Mouse (Mus musculus): ENCODE results near the gene Znrf2. TPM values are rescaled to one million over a fixed set of nuclear protein-coding genes. Genes with fewer than 3 reads are reported as not detected.
A peak's percentile ranks its signal among the peaks of the same experiment; 100 is the strongest.
"Not testable (repeated sequence)": the region's sequence is repeated elsewhere in the genome, so short reads cannot be mapped to it uniquely, and the experiment has no call there.

Znrf2 gene
- polyA plus RNA-seq, 1 experiment from 2014 or later = 4.4 TPM

DNA sequence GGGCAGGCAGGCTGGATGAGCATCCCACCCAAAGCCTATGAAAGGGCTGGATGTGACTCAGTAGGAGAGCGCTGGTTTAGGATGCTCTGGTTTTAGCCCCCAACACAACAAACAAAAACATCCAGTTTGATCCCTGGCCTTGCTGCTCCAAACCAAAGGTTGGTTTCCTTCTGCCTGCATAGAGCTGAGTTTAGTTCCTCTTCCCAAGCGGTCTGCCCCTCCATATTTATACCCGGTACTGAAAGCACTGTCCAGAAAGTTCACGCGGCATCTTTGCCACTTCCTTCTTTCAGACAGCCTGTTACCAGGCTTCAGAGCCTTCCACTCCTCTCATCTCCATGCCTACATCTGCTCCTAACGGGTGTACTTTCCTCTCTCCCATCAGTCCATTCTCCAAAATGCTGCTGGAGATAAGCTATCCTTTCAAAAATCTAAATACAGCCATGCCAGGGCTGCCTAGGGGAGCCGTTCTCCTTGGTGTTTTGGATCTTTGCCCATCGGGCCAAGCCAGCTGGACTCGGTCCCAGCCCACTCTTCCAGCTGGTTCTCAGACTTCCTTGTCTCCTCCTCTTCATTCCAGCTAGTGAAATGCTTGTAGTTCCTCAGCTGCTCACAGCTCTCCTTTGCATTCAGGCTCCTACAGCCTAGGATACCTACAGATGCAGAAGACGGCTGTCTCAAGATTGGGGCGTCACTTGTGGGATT is 5.0 kb upstream of the Znrf2 start:
- no peak overlapping the region for H3K4me2 ChIP-seq (replicated peaks)
- H3K27ac ChIP-seq (replicated peaks) = no peak overlapping the region
- H3K4me3 ChIP-seq = no peak overlapping the region
- peaks cover 4% of the 10 kb centered on the region; the same call in 1 of the 2 replicates for H3K4me1 ChIP-seq
- no peak overlapping the region for H3K9ac ChIP-seq (replicated peaks)
- 87% methylated on average over 11 of the region's 11 CpGs for WGBS
- no peak for ATAC-seq (ENCODE audit: low FRiP score, low read depth)
- H3K9me3 ChIP-seq = no peaks in the 10 kb centered on the region
- no peaks in the 10 kb centered on the region for H3K36me3 ChIP-seq
- peaks cover 6% of the 10 kb centered on the region; the same call in 1 of the 2 replicates for H3K27me3 ChIP-seq

DNA sequence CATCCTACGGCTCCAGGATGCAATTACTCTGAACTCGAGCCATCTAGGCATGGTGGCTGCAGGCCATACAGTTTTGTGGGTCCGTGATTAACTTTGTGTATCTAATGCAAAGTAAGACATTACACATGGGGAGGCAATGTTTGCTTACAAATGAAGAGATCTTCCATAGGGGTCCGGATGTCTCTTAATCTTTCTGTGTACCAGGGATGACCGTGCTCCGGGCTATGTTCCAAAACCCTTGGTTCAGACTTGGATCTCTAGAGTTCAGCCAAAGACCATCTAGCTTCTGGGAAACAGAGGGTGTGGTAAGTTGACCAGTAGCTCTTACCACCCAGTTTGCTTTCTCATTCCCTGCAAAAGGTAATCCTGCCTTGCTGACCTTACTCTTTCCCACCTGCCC is 4.4 kb upstream of the Znrf2 start:
- 94% methylated on average over 6 of the region's 6 CpGs for WGBS
- Histone ChIP-seq H3K4me3 (no peak overlapping the region), H3K27me3 (peaks cover 6% of the 10 kb centered on the region; the same call in 1 of the 2 replicates), H3K9ac (replicated peaks) (no peak overlapping the region), H3K9me3 (no peaks in the 10 kb centered on the region), H3K4me2 (replicated peaks) (no peak overlapping the region), H3K36me3 (no peaks in the 10 kb centered on the region), H3K4me1 (peaks cover 4% of the 10 kb centered on the region; the same call in 1 of the 2 replicates), H3K27ac (replicated peaks) (no peak overlapping the region)
- no peak for ATAC-seq (ENCODE audit: low FRiP score, low read depth)

DNA sequence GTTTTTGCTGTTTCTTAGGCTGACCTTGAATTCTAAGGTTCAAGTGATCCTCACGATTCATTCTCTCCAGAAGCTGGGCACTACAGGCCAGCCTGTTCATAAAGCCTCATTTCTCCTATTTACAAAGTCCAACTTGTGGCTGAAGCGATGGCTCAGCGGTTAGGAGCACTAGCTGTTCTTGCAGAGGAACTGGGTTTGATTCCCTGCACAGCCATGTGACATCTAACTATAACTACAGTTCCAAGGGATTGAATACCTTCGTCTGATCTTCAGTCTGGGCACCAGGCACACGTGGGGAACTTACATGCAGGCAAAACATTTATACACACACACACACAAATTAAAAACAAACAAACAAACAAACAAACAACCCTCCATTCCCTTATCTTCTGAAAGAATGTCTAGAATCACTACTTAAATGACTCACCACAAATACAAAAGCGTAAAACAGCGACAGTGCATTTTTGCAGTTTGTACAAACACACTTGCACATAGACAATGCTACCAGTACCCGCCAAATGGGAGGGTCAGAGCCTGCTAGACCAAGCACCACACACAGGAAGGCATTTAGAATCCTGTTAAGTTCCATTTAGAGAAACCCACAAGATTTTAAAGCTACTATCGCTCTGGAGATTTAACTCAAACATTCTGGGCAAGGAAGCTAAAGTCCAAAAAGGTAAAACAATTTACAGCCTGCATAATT is 1.1 kb upstream of the Znrf2 start:
- H3K27ac ChIP-seq (replicated peaks) = no peak overlapping the region
- peak overlapping the region; percentile 69; the same call in 1 of the 2 replicates for H3K4me2 ChIP-seq (replicated peaks)
- no peak for ATAC-seq (ENCODE audit: low FRiP score, low read depth)
- H3K9me3 ChIP-seq = no peaks in the 10 kb centered on the region
- no peaks in the 10 kb centered on the region for H3K36me3 ChIP-seq
- peaks cover 25% of the 10 kb centered on the region for H3K4me1 ChIP-seq
- no peak overlapping the region for H3K4me3 ChIP-seq
- peaks cover 6% of the 10 kb centered on the region; the same call in 1 of the 2 replicates for H3K27me3 ChIP-seq
- no peak overlapping the region for H3K9ac ChIP-seq (replicated peaks)
- WGBS = 78% methylated on average over 9 of the region's 9 CpGs

DNA sequence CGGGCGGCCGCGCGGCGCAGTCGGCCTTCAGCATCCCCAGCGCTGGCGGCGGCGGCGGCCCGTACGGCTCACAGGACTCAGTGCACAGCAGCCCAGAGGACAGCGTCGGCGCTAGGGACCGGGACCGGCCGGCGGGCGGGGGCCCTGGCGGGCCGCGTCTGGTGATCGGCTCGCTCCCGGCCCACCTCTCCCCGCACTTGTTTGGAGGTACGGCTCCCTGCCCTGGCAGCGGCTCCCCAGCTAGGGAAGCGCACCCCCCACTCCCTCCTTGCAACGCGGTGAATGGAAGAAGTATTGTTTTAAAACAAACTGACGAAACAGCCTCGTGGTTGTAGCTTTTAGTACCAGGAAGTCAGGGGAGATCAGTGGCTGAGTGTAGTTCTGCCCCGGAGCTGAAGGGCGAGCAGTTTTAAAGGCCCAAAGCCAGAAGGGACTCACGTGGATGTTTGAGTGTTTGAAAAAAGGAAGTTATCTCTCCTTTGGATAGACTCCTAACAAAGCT is 601 bp downstream of the Znrf2 start:
- peak overlapping the region; percentile 85 for H3K4me3 ChIP-seq
- peak; percentile 60 for ATAC-seq (ENCODE audit: low FRiP score, low read depth)
- H3K27me3 ChIP-seq = peaks cover 6% of the 10 kb centered on the region; the same call in 1 of the 2 replicates
- under 1% methylated on average over 37 of the region's 39 CpGs for WGBS
- H3K4me2 ChIP-seq (replicated peaks) = peak overlapping the region; percentile 69
- no peaks in the 10 kb centered on the region for H3K36me3 ChIP-seq
- no peaks in the 10 kb centered on the region for H3K9me3 ChIP-seq
- peaks cover 21% of the 10 kb centered on the region for H3K4me1 ChIP-seq
- H3K27ac ChIP-seq (replicated peaks) = peak overlapping the region; percentile 98
- H3K9ac ChIP-seq (replicated peaks) = peak overlapping the region; percentile 87

DNA sequence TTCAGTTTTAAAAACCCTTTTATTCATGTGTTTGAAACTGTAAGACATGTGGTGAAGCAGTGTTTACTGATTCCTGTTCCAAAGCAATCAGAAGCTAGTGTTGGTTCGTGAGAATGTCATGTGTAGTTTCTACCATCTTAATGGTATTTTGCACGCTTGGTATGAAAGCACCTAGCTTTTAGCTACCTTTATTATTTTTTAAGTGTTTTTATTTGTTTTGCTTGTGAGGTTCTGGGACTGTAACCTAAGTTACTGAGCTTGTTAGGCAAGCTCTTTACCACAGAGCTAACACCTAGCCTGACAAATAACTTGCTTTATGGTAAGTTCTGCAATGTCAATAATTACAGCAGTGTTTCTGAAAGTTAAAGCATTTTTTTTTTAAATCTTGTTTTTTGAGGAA is 1.7 kb downstream of the Znrf2 start:
- Histone ChIP-seq H3K4me3 (peak overlapping the region; percentile 85), H3K27me3 (0 out of 2 replicates have a peak, but pooled peaks cover 4% of the 10 kb centered on the region), H3K36me3 (no peaks in the 10 kb centered on the region), H3K27ac (replicated peaks) (no peak overlapping the region), H3K4me2 (replicated peaks) (peak overlapping the region; percentile 69), H3K9ac (replicated peaks) (0 out of 2 replicates have a peak overlapping the region, but pooled peaks have one; percentile 87), H3K4me1 (peaks cover 21% of the 10 kb centered on the region), H3K9me3 (no peaks in the 10 kb centered on the region)
- 48% methylated on average over 2 of the region's 2 CpGs for WGBS
- no peak for ATAC-seq (ENCODE audit: low FRiP score, low read depth)

DNA sequence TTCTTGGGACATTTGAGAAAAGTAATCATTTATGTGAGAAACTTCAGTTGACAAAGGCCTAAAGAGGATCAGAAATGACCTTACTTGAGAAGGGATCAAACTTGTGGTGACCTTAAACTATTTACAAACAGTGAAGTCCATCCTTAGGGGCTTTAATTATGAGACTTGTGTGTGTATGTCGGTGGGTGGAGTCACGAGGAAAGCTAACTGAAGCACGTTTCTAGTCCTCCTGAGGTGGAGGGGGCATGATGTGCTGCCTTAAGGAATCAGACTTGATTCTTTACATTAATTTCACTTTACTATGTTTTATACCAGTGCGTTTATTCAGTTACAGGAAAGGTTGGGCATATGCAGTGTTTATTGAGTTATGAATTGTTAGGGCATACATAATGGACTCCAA is 2.6 kb downstream of the Znrf2 start:
- H3K4me1 ChIP-seq = peaks cover 21% of the 10 kb centered on the region
- no peaks in the 10 kb centered on the region for H3K9me3 ChIP-seq
- H3K9ac ChIP-seq (replicated peaks) = no peak overlapping the region
- WGBS = 28% methylated on average over 4 of the region's 4 CpGs
- H3K27ac ChIP-seq (replicated peaks) = no peak overlapping the region
- H3K36me3 ChIP-seq = no peaks in the 10 kb centered on the region
- H3K4me2 ChIP-seq (replicated peaks) = peak overlapping the region; percentile 7; the same call in 1 of the 2 replicates
- ATAC-seq (ENCODE audit: low FRiP score, low read depth) = no peak
- no peak overlapping the region for H3K4me3 ChIP-seq
- H3K27me3 ChIP-seq = 0 out of 2 replicates have a peak, but pooled peaks cover 4% of the 10 kb centered on the region

DNA sequence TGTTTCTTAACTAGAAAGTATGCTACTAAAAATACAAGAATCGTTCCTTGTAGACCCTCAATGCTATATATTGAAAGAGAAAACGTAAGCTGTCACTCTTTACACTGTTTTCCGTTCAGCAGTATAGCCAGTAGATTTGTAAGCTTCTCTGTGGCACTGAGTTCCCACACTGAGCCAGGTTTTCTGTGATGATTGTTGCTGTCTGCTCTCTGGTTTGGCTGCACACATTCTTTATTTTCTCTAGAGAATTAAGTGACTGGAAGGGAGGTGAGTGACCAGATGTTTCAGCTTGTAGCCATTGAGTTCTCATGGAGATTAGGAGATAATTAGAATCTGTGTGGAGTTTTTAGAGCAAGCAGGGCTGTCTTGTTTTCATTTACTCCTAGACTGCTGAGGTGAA is 3.0 kb downstream of the Znrf2 start:
- Histone ChIP-seq H3K9ac (replicated peaks) (no peak overlapping the region), H3K36me3 (no peaks in the 10 kb centered on the region), H3K27me3 (0 out of 2 replicates have a peak, but pooled peaks cover 4% of the 10 kb centered on the region), H3K4me1 (peaks cover 21% of the 10 kb centered on the region), H3K27ac (replicated peaks) (no peak overlapping the region), H3K4me2 (replicated peaks) (peak overlapping the region; percentile 22; the same call in 1 of the 2 replicates), H3K4me3 (no peak overlapping the region), H3K9me3 (no peaks in the 10 kb centered on the region)
- ATAC-seq (ENCODE audit: low FRiP score, low read depth) = no peak
- WGBS = 47% methylated on average over 3 of the region's 3 CpGs

DNA sequence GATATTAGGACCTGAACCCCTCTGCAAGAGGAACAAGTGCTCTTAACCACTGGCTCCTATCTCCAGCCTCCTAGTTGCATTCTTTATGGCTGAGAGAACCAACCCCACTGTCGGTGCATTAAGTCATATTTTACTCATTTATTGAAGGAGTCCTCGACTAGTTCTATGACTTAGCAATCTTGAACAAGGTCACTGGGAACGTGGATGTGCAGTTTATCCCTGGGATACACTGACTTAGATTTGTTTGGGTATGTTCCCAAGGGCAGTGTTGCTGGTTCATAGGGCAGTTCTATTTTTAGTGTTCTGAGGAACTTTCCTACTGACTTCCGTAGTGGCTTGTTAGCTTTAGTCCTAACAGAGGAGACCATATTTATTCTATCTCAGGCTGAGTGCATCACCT is 5.6 kb downstream of the Znrf2 start:
- Histone ChIP-seq H3K36me3 (no peaks in the 10 kb centered on the region), H3K9ac (replicated peaks) (no peak overlapping the region)
- 87% methylated on average over 4 of the region's 4 CpGs for WGBS

DNA sequence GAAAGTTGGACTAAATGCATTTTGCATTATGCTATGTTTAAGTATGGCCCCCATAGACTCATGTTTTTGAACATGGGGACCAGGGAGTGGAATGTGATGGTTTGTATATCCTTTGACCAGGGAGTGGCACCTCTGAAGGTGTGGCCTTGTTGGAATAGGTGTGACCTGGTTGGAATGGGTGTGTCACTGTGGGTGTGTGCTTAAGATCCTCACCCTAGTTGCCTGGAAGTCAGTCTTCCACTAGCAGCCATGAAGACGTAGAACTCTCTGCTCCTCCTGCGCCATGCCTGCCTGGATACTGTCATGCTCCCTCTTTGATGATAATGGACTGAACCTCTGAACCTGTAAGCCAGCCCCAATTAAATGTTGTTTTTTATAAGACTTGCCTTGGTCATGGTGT is 7.8 kb downstream of the Znrf2 start:
- not testable (repeated sequence) for H3K9ac ChIP-seq (replicated peaks); H3K4me2 ChIP-seq (replicated peaks); H3K27me3 ChIP-seq; H3K4me1 ChIP-seq; H3K36me3 ChIP-seq; ATAC-seq (ENCODE audit: low FRiP score, low read depth); H3K9me3 ChIP-seq; H3K4me3 ChIP-seq; H3K27ac ChIP-seq (replicated peaks)
- WGBS = 95% methylated on average over 2 of the region's 2 CpGs

More for the DNA sequence above, 5.6 kb downstream of the Znrf2 start:
- peaks cover 21% of the 10 kb centered on the region for H3K4me1 ChIP-seq
- no peak for ATAC-seq (ENCODE audit: low FRiP score, low read depth)
- no peaks in the 10 kb centered on the region for H3K9me3 ChIP-seq
- H3K27me3 ChIP-seq = no peaks in the 10 kb centered on the region
- no peak overlapping the region for H3K4me3 ChIP-seq
- H3K27ac ChIP-seq (replicated peaks) = no peak overlapping the region
- H3K4me2 ChIP-seq (replicated peaks) = no peak overlapping the region

DNA sequence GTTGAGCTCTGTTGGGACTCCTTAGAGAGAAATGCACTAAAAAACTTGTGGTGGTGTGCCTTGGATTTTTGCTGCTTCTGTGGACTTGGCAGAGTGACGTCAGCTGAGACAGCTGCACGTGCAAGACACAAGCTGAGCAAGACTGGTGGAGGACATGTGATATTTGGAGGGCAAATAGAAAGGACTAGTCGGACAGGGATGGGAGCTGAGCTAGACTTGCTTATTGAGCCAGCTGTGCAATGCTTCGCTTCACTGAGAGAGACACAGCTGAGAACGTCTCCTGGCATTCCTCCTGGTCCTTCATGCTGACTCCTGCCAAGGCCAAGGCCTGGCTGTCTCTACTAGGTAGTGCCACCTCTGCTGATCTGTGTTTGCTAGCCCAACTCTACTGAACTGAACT is 10.8 kb downstream of the Znrf2 start:
- Histone ChIP-seq H3K4me1 (peaks cover 4% of the 10 kb centered on the region; the same call in 1 of the 2 replicates), H3K36me3 (no peaks in the 10 kb centered on the region)
- WGBS = 87% methylated on average over 5 of the region's 5 CpGs

DNA sequence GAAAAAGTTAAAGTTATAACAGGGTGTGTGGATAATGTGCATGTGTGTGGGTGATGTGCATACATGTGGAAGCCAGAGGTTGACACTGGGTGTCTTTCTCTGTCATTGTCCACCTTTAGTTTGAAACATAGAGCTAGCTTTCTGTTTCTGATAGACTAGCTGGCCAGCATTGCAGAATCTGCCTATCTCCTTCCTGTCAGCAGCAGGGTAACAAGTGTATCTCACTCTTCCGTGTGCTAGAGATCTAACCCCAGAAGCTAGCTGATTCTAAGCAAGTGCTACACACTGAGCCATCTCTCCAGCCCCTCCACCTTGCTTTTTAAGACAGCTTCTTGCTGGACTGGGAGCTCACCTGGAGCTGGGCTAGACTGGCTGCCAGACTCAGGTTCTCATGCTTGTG is 11.6 kb downstream of the Znrf2 start:
- Histone ChIP-seq H3K9me3 (no peaks in the 10 kb centered on the region), H3K9ac (replicated peaks) (no peak overlapping the region), H3K27ac (replicated peaks) (no peak overlapping the region), H3K4me3 (no peak overlapping the region), H3K36me3 (no peaks in the 10 kb centered on the region), H3K27me3 (no peaks in the 10 kb centered on the region), H3K4me2 (replicated peaks) (no peak overlapping the region), H3K4me1 (peaks cover 4% of the 10 kb centered on the region; the same call in 1 of the 2 replicates)
- ATAC-seq (ENCODE audit: low FRiP score, low read depth) = no peak
- 88% methylated on average over 1 of the region's 1 CpGs for WGBS

More for the DNA sequence above, 10.8 kb downstream of the Znrf2 start:
- ATAC-seq (ENCODE audit: low FRiP score, low read depth) = no peak
- H3K9ac ChIP-seq (replicated peaks) = no peak overlapping the region
- no peak overlapping the region for H3K4me3 ChIP-seq
- H3K27me3 ChIP-seq = no peaks in the 10 kb centered on the region
- H3K9me3 ChIP-seq = no peaks in the 10 kb centered on the region
- no peak overlapping the region for H3K4me2 ChIP-seq (replicated peaks)
- H3K27ac ChIP-seq (replicated peaks) = no peak overlapping the region

Measured in midbrain, embryonic 12.5 days (tissue).